Mouse (Mus musculus): ENCODE measurements at regions not wholly inside any gene's neighbourhood (a gene's known extent, or its start where the extent isn't known, plus 50 kb on each side); places are given as distances from the start of the nearest gene placed in this dataset.

DNA sequence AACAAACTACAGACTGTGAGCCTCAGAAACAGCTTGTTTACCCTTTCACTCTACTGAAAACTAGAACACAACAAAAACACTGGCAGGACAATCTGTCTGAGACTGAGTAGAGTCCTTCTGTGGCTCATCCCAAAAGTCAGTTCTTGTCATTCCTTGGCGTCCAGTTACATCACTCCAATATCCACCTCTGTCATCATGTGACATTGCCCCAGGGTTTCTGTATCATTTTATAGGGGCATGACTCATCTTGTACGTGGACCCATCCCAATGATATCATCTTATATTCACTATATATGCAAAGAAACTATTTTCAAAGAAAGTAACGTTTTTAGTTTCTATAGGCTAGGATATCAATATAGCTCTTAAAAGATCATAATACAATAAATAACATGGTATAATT lies 152.3 kb downstream of the Dkk2 start:
- ATAC-seq (replicated peaks in 1 of 2; ENCODE audit: insufficient read depth in 1 of 2, low FRiP score in 2 of 2, low TSS enrichment in 1 of 2, low read depth in 1 of 2, poor library complexity in 2 of 2, severe bottlenecking in 2 of 2) = no peak

DNA sequence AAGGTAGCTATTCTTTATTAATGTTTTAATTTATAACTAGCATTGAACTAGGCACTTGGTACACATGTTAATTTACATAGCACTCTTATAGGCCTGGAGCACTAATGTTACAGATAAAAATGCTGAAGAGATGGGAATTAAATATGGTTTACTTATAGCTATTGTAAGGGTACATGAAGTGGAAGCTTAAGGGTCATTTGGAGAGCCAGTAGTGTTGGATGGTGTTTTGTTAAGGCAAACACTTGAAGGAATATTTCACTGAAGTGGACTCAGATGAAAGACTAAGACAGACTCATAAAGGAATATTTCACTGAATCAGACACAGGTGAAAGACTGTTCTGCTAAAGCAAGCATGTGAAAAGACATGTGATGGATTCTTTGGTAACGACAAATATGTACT lies 172.7 kb downstream of the Dkk2 start:
- no peak for ATAC-seq (replicated peaks in 1 of 2; ENCODE audit: insufficient read depth in 1 of 2, low FRiP score in 2 of 2, low TSS enrichment in 1 of 2, low read depth in 1 of 2, poor library complexity in 2 of 2, severe bottlenecking in 2 of 2)

DNA sequence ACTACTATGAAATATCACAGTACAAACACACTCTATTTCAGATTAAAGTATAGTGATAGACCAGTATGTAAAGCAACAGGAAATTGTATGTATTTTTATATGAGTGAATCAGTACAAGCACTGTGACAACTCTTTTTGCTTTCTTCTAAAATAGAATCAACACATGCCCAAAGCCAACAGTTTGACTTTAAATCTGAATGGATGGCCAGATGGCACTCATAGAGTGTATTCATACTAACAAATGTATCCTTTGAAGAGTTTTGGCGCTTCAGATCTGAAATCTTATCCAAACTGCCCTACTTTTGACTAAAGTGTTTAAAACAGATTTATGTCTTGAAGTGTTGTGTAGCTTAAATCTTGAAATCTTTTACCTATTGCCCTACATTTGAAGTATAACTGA lies 184.5 kb downstream of the Dkk2 start:
- ATAC-seq (replicated peaks in 1 of 2; ENCODE audit: insufficient read depth in 1 of 2, low FRiP score in 2 of 2, low TSS enrichment in 1 of 2, low read depth in 1 of 2, poor library complexity in 2 of 2, severe bottlenecking in 2 of 2) = no peak

DNA sequence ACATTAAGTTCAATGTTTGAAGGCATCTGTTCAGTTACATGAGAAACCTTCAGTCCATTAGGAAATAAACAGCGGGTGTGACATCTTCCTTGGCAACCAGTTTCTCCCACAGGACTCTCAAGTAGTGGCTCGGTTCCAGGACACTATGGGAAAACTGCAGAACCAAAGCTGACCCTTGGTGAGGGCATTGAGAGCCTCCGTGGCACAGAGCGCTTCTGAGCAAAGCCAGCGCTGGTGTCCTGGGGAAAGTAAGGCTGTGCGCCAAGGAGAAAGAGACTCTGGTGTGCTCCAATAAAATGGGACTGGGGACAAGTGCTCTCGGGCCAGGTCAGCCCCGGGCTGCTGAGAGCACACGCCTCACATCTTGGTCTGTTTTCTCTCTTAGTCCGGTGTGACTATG lies 189.7 kb downstream of the Dkk2 start:
- no peak for ATAC-seq (replicated peaks in 1 of 2; ENCODE audit: insufficient read depth in 1 of 2, low FRiP score in 2 of 2, low TSS enrichment in 1 of 2, low read depth in 1 of 2, poor library complexity in 2 of 2, severe bottlenecking in 2 of 2)

DNA sequence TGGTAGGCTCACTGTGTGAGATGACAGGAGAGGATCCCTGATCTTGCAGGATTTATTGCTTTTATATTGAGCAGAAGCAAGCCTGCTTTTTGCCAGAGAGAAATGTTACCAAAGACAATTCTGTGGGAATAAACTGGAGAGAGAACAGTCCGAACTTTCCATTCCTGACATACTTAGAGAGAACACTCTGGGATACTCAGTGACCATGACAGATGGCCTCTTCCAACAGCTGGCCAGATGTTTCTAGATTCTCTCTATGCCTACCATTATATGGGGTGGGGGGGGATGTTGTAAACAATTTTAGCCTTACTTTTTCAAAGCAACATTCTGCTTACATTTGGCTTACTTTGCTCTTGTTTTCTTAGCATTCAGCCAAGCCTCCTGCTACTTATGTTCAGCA lies 192.7 kb downstream of the Dkk2 start:
- no peak for ATAC-seq (replicated peaks in 1 of 2; ENCODE audit: insufficient read depth in 1 of 2, low FRiP score in 2 of 2, low TSS enrichment in 1 of 2, low read depth in 1 of 2, poor library complexity in 2 of 2, severe bottlenecking in 2 of 2)

DNA sequence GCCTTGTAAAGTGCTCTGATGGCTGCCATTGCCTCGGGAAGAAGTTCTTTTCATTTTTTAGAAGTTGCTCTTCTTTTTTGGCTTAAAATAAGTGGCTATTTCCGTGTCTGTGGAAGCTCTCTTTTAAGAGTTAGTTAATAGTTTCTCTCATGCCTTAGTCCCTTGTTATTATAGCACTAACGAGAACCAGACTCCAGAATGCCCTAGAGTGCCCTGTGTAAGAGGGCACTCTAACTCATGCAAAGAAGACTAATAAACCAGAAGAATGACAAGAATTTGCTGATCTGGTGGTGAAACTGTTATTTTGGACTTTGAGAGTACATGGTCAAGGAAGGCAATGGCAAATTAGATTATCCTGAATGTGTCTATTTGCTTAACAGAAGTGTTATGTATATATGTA lies 202.6 kb downstream of the Dkk2 start:
- ATAC-seq (replicated peaks in 1 of 2; ENCODE audit: insufficient read depth in 1 of 2, low FRiP score in 2 of 2, low TSS enrichment in 1 of 2, low read depth in 1 of 2, poor library complexity in 2 of 2, severe bottlenecking in 2 of 2) = no peak

DNA sequence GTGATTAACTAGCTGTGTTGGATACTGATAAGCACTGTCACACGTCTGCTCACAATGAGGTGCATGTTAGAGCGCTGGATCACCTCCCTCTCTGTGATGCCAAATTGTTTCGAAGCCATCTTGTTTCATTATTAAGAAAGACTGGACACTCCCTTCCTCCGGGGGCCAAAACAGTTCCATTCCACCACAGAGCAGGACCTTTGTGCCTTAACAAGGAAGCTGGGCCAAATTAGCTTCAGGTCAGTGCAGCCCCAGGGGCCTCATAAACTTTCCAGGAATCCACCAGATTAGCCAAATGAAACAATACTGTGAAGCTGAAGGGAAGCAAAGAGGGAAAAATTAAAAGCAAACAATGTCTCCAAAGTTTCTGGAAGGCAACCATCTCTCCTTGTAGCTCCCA lies 241.9 kb downstream of the Dkk2 start:
- ATAC-seq (replicated peaks in 1 of 2; ENCODE audit: insufficient read depth in 1 of 2, low FRiP score in 2 of 2, low TSS enrichment in 1 of 2, low read depth in 1 of 2, poor library complexity in 2 of 2, severe bottlenecking in 2 of 2) = no peak

DNA sequence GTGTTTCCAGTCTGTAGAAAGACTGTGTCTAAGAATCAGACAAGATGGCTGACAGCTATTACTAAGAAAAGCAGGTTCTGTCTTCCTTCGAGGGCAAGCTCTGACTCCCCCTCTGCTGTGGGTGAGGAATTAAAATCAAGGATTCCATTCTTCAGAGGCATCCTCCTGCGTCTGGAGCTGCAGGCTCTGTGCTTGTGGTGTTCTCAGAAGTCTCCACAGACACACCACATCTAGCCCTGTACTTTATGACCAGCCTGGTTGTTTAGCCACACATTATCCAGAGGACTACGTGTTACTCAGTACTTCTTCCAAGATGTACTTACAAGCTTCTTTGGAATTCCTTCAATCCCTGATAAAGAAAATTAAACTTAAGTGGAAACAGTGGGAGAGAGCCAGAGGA lies 258.5 kb downstream of the Dkk2 start:
- no peak for ATAC-seq (replicated peaks in 1 of 2; ENCODE audit: insufficient read depth in 1 of 2, low FRiP score in 2 of 2, low TSS enrichment in 1 of 2, low read depth in 1 of 2, poor library complexity in 2 of 2, severe bottlenecking in 2 of 2)

DNA sequence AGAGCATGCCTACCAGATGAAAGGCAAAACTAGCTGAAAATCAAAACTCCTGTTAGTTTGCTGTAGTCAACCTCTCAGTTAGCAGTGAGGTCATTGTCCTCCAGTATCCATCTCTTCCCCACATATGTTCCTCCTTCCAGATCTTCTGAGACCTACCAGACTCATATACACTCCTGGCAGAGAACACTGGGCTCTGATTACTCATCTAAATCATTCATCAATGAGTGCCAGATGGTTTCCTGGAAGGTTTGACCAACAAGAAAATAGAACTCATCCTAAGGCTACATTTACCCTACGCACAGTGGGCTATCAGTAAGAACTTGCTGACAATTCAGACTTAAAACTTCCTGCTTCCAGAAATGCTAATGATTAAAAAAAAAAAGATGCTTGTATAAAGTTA lies 260.8 kb downstream of the Dkk2 start:
- no peak for ATAC-seq (replicated peaks in 1 of 2; ENCODE audit: insufficient read depth in 1 of 2, low FRiP score in 2 of 2, low TSS enrichment in 1 of 2, low read depth in 1 of 2, poor library complexity in 2 of 2, severe bottlenecking in 2 of 2)

DNA sequence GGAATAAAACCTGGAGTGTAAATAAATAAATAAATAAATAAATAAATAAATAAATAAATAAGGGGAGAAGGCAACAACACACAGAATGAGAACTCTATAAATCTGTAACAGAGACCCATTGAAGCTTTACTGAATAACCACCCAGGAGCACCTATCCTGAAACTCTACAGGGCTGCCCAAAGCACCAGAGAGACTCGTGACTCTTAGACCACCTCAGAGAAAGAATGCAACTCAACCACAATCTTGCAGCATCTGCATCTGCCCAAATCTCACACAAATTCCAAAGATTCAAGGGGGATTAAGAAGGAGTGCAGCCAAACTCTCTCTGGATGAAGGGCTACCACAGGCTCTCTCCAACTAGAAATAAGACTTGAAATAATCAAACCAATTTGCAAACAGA lies 264.5 kb downstream of the Dkk2 start:
- no peak for ATAC-seq (replicated peaks in 1 of 2; ENCODE audit: insufficient read depth in 1 of 2, low FRiP score in 2 of 2, low TSS enrichment in 1 of 2, low read depth in 1 of 2, poor library complexity in 2 of 2, severe bottlenecking in 2 of 2)

DNA sequence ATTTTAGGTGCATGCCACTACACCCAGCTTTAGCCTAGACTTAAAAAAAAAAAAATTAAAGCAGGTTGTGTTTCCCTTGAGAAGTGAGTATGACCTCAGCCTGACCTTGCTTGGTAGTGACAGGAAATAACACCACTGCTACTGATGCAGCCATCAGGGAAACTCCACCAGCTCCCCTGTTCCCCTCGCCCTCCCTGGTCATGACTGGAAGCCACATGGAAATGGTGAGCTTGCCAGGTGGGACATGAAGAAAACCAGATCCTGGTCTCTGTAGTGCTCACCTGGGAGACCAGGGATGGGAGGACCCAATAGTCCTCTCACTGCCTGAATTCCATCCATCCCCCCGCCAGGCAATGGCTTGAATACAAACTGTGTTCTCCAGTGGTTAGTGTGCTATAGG lies 268.1 kb downstream of the Dkk2 start:
- no peak for ATAC-seq (replicated peaks in 1 of 2; ENCODE audit: insufficient read depth in 1 of 2, low FRiP score in 2 of 2, low TSS enrichment in 1 of 2, low read depth in 1 of 2, poor library complexity in 2 of 2, severe bottlenecking in 2 of 2)

DNA sequence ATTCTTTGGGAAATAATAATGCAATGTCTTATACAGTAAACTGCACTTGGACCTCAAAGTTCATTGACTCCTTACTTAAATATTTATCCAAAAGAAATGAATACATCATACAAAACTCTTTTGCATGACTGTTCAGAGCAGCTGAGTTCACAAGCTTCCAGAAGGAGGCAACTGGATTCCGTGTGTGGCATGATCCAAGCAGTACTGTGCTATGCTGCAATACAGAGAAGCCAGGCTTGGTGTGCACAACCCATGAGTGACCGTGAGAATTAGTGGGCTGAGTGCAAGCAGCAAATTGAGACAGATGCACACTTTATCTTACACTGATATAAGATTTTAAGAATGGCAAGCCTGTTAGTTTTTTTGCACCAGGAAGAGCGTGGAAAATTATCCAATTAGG lies 270.0 kb upstream of the Gimd1 start:
- ATAC-seq (replicated peaks in 1 of 2; ENCODE audit: insufficient read depth in 1 of 2, low FRiP score in 2 of 2, low TSS enrichment in 1 of 2, low read depth in 1 of 2, poor library complexity in 2 of 2, severe bottlenecking in 2 of 2) = no peak

DNA sequence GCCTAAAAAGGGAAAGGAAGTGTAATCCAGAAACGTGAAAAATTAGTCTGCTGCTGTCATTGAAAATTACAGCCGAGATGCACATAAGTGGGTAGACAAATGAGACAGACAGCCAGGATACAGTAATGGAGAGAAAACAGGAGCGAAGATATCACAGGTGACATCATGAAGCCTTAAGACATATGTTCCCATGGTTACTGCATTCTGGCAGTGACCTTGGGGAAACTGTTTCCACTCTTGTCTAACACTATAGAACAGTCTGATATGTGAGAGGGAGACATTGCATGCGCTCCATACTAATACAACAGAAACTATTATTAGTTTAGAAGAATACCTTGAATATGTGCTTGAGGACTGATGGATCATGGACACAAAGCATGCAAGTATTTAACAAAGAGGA lies 254.0 kb upstream of the Gimd1 start:
- ATAC-seq (replicated peaks in 1 of 2; ENCODE audit: insufficient read depth in 1 of 2, low FRiP score in 2 of 2, low TSS enrichment in 1 of 2, low read depth in 1 of 2, poor library complexity in 2 of 2, severe bottlenecking in 2 of 2) = no peak

DNA sequence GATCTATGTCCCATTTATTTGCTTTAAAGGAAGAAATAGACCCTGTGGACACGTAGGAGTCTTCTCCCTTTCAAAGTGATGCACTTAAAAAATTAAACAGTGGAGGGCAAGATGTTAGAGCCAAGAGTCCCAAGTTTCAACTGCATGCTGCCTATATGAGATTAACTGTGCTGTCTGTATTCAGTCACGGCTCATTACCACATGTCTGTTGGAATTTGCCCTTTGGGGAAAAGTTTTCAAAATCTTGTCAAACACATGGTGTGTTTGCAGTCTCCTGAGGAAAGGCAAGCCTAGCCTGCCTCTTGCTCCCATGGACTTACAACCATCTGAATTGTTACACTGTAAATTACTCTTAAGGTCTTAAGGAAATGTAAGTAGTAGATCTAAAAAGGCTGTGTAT lies 211.9 kb upstream of the Gimd1 start:
- no peak for ATAC-seq (replicated peaks in 1 of 2; ENCODE audit: insufficient read depth in 1 of 2, low FRiP score in 2 of 2, low TSS enrichment in 1 of 2, low read depth in 1 of 2, poor library complexity in 2 of 2, severe bottlenecking in 2 of 2)

DNA sequence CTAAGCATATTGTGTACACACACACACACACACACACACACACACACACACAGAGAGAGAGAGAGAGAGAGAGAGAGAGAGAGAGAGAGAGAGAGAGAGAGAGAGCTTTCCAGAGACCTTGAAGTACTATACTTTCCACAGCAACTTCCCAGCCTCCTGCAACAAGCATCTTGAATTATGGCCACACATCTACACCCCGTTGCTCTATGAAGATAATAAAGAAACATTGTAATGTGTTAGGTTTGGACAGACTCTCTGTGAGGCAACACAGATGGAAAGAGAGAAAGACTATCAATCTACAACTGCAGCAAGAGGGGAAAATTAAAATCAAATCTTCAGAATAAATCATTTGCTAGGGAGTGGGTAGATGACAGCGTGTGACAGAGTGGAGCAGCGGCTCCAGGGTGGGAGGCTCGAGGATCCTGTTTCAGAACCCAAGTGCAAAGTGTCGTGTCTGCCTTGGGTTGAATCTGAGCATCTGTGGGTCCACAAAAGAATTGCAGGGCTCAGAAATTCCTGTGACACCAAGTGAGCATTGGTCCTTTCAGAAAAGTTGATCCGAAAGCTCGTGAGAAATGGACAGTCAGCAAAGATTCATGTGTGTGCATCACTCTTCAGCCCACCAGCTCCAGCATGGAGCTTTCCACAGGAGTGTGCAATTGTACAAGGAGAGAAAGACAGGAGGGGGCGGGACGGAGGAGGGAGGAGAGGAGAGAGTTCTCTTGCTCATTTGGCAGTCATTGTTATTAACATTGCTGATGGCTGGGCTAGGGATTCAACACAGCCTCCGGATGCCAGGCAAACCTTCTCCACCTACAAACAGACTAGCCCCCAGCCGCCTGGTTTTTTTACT lies 203.6 kb upstream of the Gimd1 start:
- no peak for ATAC-seq (replicated peaks in 1 of 2; ENCODE audit: insufficient read depth in 1 of 2, low FRiP score in 2 of 2, low TSS enrichment in 1 of 2, low read depth in 1 of 2, poor library complexity in 2 of 2, severe bottlenecking in 2 of 2)

DNA sequence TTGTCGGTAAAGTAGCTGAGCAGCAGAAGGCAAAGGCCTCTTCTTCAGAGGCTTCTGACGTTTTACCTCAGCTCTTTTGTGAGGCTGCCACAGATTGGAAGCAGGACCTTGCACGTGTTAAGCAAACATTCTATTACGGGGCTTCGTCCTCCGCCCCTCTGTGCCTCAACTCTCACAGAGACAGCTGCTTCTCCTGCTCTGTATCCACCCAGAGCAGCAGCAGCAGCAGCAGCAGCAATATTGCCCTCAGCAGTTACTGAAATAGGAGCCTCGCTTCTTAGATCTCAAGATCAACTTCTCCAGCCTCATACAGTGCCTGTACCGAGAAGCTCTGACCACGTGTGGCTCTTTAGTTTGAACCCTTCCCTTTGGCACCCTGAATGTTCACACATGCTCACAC lies 202.4 kb upstream of the Gimd1 start:
- no peak for ATAC-seq (replicated peaks in 1 of 2; ENCODE audit: insufficient read depth in 1 of 2, low FRiP score in 2 of 2, low TSS enrichment in 1 of 2, low read depth in 1 of 2, poor library complexity in 2 of 2, severe bottlenecking in 2 of 2)

DNA sequence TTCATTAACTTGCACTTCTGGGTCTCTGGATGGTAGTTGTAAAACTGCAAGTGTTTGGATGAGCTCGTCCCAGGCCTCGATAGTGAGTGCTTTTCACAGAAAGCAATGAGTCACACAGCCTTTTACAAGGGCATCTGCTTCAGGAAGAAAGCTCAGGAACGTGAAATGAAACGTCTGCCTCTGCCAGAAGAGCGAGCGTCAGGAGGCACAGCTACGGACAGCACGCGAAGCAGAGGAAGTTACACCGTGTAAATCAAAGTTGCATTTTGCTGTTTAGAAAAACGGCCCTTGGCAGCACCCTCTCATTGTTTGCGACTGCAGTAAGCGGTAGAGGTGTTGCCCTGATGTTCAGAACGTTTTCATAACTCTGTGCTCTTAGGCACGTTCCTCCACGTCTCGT lies 201.5 kb upstream of the Gimd1 start:
- no peak for ATAC-seq (replicated peaks in 1 of 2; ENCODE audit: insufficient read depth in 1 of 2, low FRiP score in 2 of 2, low TSS enrichment in 1 of 2, low read depth in 1 of 2, poor library complexity in 2 of 2, severe bottlenecking in 2 of 2)

DNA sequence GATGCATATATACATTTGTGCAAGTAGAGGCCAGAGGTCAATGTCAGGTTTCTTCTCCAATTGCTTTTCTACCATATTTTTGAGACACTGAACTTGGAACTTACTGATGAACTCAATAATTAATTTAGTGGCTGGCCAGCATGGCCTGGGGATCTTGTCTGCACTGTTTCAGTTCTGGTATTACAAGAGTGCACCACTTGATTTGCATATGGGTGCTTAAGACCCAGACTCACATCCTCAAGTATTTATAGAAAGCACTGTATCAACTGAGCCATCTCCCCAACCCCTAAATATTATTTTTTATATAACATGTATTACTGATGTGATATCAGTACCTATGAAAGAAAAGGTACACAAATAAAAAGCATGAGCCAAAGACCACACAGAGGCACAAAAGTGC lies 197.8 kb upstream of the Gimd1 start:
- ATAC-seq (replicated peaks in 1 of 2; ENCODE audit: insufficient read depth in 1 of 2, low FRiP score in 2 of 2, low TSS enrichment in 1 of 2, low read depth in 1 of 2, poor library complexity in 2 of 2, severe bottlenecking in 2 of 2) = no peak

DNA sequence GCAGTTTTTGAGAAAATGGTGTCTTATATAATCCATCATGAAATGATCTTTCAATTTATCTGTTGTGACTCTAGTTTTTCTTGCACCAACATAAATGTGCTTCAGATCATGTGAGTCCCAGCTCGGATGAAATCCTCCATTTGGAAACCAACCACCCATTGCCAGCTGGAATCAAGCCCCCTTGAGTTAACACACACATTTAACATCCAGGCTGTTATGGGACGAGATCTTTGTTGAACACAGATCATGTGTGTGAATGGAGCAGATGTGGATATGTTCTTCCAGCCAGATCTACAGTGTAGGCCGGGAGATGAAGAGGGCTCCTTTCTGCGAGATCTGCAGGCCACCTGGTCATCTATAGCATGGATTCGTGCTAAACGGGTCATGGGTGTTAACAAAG lies 188.4 kb upstream of the Gimd1 start:
- ATAC-seq (replicated peaks in 1 of 2; ENCODE audit: insufficient read depth in 1 of 2, low FRiP score in 2 of 2, low TSS enrichment in 1 of 2, low read depth in 1 of 2, poor library complexity in 2 of 2, severe bottlenecking in 2 of 2) = no peak
